Mouse (Mus musculus) heart, postnatal 25 days (tissue): ENCODE measurements at regions not wholly inside any gene's neighbourhood (a gene's known extent, or its start where the extent isn't known, plus 50 kb on each side); places are given as distances from the start of the nearest gene placed in this dataset.

Experiments
- DNase-seq: peaks from one replicate; pipeline ENCODE4 v3.0.0; 2022; ENCODE audit warnings: low spot score
- intact Hi-C: fragments of 180-260 bp; cut with DNase I; formaldehyde crosslinking; loops from one replicate; pipeline ENCODE4 v1.15.1; 2025

- no peak for DNase-seq
- intact Hi-C loops = no loop called here
These were observed 583.7 kb upstream of the Adam5 start for GRCm38 (mm10) chr8:25407862-25408261.

- no peak for DNase-seq
- intact Hi-C loops = no loop called here
These were observed 568.6 kb upstream of the Adam5 start for GRCm38 (mm10) chr8:25392766-25393166.

- intact Hi-C loops = no loop called here
- DNase-seq = no peak
These were observed 565.8 kb upstream of the Adam5 start for GRCm38 (mm10) chr8:25389947-25390346.

DNA sequence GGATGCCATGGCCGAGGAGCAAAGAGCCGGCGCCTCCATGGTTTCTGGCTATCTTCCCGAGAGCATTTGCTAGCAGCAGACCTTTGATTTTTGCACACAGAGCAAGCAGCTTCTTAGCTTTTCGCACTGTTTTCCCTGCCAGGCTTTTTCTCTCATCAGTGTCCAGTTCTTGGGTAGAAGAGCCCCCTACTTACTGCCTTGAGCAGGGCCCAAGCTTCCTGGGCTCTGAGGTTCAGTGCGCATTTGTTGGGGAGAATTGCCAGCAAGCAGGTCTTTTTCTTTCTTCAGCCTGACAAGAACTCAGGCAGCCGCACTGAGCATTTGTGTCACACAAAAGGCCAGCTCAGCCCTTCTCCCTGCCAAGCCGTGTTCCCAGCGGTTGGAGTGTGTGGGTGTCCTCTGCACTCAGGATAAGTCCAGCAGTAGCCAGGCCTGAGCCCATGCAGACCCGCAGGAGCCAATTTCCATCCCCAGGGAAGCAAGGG, 565.2 kb upstream of the Adam5 start:
- peak; percentile 38 for DNase-seq
- intact Hi-C loops = no loop called here

- no peak for DNase-seq
- intact Hi-C loops = no loop called here
These were observed 564.6 kb upstream of the Adam5 start for GRCm38 (mm10) chr8:25388811-25389210.

DNA sequence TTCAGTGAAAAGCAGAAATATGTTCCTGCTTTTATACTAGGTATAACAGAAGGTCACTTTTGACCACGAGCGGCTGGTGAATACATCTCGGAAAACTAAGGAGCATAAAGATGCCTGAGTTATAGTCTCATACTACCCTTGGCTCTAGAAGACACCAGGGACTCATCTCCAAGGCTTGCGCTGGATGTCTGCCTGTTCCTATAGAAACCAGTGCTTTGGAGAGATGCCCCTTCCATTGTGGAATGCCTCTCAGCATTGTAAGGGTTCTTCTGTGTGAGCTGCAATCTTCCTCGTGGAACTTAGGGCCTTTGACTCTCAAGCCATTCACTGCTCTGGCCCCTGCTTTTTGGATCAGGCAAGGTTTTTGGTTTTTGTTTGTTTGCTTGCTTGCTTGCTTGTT, 561.0 kb upstream of the Adam5 start:
- intact Hi-C loops = no loop called here
- DNase-seq = no peak

DNA sequence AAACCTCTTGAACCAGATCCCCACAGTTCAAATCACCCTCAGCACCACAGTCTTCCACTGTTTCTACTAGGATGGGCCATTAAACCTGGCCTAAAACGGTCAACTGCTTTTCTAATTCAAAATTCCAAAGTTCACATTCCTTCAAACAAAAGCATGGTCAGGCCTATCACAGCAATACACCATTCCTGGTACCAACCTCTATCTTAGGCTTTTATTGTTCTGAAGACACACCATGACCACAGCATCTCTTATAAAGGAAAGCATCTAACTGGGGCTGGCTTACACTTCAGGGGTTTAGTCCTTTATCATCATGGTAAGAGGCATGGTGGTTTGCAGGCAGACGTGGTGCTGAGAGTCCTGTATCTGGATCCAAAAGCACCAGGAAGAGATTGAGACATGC, 560.4 kb upstream of the Adam5 start:
- intact Hi-C loops = no loop called here
- no peak for DNase-seq

GRCm38 (mm10) chr8:25373276-25373675, 549.1 kb upstream of the Adam5 start:
- no peak for DNase-seq
- intact Hi-C loops = no loop called here

DNA sequence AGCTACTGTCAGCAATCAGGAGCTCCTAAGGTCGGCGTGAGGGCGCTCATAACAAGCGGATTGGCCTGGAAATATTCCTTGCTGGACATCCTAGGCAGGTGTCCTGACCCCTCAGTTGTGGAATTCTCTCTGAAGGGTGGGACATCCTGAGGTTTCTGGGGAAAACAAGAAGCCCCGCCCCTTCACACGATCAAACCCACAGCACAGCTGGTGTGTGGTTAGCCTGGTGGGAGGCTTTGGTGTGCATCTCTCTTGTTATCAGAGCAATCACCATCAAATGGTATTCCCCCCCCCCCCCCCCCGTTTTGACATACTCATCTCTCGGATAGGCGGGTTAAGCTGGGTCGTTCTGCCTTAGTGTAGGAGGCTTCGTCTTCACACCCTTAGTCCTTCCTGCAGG, 546.8 kb upstream of the Adam5 start:
- DNase-seq = no peak
- intact Hi-C loops = no loop called here

GRCm38 (mm10) chr8:25369331-25369730, 545.2 kb upstream of the Adam5 start:
- no peak for DNase-seq
- intact Hi-C loops = no loop called here

DNA sequence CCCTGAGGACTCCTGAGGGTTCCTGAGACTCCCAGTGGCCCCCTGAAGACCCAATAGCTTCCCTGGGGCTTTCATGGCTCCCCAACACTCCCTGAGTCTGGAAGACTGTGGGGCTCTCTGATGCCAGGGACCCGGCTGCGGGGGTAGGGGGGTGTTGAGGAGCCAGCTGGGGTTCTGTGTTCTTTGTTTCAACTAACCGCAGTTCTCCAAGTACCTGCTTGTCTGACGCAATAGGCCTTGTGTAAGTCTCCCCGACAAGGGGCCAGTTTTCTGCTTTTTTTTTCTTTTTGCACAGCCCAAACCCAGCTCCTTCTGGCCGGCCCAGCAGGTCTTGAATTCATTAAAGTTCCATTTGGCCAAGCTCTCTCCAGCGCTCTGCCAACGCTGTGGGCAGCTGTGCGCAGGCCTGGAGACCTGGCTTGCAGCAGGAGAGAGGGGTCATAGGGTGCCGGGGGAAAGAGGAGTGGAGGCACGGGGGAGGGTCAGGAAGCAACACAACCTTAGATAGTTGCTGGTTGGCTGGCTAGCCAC, 544.5 kb upstream of the Adam5 start:
- intact Hi-C loops = no loop called here
- DNase-seq = peak; percentile 39

GRCm38 (mm10) chr8:25367806-25368549, 543.8 kb upstream of the Adam5 start:
- no peak for DNase-seq
- intact Hi-C loops = no loop called here

- no peak for DNase-seq
- intact Hi-C loops = no loop called here
These were observed 542.0 kb upstream of the Adam5 start for GRCm38 (mm10) chr8:25366181-25366580.

GRCm38 (mm10) chr8:25362656-25363055, 538.5 kb upstream of the Adam5 start:
- intact Hi-C loops = no loop called here

GRCm38 (mm10) chr8:25362146-25362545, 538.0 kb upstream of the Adam5 start:
- no peak for DNase-seq
- intact Hi-C loops = no loop called here

More at GRCm38 (mm10) chr8:25362656-25363055, 538.5 kb upstream of the Adam5 start:
- DNase-seq = no peak

DNA sequence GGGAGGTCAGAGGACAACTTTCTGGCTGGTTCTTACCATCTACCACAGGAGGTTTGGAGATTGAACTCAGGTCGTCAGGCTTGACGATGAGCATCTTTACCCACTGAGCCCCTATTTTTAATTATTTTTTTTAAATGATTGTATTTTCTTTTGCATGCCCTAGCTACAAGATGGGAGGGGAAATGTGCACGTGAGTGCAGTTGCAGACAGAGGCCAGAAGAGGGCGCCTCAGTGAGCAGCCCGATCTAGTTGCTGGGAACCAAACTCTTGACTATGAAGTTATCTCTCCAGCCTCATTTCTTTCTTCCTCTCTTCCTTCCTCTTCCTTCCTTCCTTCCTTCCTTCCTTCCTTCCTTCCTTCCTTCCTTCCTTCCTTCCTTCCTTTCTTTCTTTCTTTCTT, 537.3 kb upstream of the Adam5 start:
- DNase-seq = no peak
- intact Hi-C loops = no loop called here

DNA sequence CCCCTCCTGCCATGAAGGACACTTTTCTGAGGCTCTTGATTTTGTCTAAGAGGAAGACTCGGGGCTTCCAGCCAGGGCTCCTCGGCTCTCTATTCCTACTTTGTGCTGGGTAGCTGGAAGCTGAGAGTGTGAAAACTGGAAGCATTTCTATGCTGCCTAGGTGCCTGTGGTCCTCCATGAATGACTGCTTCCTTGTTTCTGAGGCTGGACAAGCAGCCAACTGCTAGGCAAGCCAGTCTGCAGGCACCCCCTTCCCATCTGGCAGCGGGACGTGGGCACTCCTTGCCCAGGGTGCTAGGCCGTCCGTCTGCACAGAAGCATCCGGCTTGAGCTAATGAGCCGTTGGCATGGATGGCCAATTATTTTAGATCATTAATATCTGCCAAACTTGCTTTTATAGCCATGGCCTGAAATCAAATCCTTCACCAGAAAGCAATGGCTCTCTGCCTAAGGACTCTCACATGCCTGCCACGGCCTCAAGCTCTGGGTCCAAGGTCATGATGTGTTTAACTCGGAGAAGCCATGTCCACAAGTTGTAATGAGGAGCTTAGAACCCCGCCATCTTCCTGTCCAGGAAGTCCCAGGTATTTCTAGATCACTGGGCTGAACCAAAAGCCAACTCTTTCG, 534.5 kb upstream of the Adam5 start:
- intact Hi-C loops = no loop called here
- DNase-seq = no peak

DNA sequence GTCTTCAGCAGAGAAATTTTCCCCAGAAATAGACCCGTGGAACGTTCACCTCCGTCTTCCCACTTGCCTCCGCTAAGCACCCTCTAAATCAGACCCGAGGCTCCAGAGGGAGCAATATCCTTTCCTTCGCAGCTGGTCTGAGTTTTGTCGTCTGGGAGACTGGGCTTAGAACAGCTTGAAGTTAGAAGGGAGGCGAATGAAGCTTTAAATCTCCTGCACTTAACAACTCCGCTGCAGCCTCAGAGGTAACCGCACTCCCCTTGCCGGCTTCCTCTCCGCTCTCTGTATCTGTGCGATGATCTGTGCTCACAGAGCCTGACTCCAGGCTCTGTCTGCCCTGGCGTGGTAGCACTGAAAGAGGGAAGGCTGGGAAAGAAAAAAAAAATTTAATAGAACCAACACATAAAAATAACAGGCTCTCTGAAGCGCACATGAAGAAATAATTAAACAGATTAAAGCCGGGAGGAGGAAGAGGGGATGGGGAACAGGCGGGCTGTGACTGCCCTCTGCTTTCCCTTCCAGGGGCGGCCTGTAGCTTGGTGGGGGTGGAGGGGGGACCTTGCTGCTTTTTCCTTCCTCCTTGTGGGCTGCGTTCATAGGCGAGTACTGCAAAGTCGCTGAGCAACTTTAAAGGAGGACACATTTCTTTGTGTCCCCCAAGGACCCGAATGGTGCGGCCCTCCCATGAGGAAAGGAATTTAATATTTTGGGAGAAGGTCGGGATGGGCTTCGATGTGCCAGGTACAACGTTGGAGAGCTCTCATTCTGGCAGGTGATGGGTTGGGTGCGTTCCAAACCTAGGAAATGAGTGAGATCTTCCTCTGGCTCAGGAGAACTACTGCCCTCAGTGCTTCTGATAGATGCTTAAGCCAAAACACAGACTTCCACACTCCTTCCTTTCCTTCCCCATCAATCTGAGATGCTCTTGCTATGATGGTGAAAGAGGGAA, 529.9 kb upstream of the Adam5 start:
- no peak for DNase-seq
- intact Hi-C loops = no loop called here

DNA sequence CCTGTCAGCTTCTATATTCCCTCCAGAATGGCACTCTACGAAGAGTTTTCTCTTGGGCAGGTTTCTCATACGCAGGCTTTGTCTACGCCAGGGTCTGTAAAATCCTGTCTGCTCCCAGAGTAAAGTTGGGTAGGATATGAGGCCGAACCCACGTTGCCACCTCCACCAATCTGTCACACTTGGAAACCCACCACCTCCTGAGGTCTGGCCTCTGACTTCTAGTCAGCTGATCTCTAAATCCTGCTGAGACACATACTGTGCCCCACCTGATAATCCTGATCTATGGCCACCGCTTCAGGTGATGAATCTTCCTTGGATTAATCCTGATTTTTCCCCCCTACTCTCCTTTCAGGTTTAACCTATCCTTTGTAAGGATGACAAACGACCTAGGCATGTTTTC, 529.2 kb upstream of the Adam5 start:
- DNase-seq = no peak
- intact Hi-C loops = no loop called here

DNA sequence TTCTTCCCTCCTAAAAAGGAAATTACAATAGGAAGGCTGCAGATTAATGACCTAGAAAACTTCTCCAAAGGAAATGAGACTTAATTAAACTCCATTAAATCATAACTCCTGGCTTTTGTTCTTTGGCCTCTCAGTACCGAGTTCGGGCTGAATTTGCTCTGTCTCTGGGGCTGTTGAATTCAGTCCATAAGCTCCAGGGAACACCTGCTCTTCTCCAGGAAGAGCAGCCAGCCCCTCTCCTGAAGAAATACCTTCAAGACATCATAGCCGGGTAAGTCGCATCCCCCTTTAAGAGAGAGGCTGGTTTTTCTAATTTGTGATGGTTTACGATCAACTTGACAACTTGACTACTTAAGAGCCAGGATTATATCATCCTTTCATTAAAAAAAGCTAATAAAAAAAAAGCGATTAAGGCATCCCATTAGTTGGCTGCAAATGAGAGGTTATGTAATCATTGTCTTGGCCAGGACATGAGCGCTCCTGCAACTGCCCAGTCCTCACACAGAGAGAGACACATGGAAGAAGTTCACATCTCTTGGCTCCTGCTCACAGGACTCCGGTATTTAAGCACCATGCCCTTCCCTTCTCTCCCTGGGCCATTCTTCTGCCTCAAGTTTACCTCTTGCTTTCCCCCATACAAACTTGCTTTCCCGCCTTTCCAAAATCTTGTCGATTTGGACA, 524.0 kb upstream of the Adam5 start:
- intact Hi-C loops = no loop called here
- no peak for DNase-seq
